Comparison of ENCODE assay signal across 12 mouse cellular contexts in genomic region chr9:67886981-67887720, GRCm38 (mm10). TPM values are rescaled to one million over a fixed set of nuclear protein-coding genes. Genes with fewer than 3 reads are reported as not detected.
A peak's percentile ranks its signal among the peaks of the same experiment; 100 is the strongest.
DNase-seq lines count a peak whose midpoint lies in the region; ATAC-seq and TF ChIP-seq lines count a peak whose summit lies in the region.
"Had no signal": no experiment of that assay in that cellular context is flagged by ENCODE, and none has a peak within 500 bp of the region (broad histone marks: within the 10 kb centered on the region; RNA-seq: fewer than 3 reads in every experiment).

No protein-coding gene starts in this region.

- 88% methylated on average over 4 of the region's 4 CpGs for WGBS in hindbrain, embryonic 16.5 days
- 90% methylated on average over 4 of the region's 4 CpGs for WGBS in forebrain, embryonic 10.5 days

- peak; percentile 43 for DNase-seq in kidney, postnatal 10 days
- DNase-seq in kidney, adult 8-10 months, result no peak
- DNase-seq in MEL (ENCODE audit: low read depth, low spot score), result peak; percentile 33
- DNase-seq in gastrocnemius, postnatal 14 days, result peak; percentile 69
- DNase-seq in lung, postnatal 10 days, result peak; percentile 73
- DNase-seq in thymus, postnatal 14 days, result no peak
- no peak for DNase-seq in forebrain, embryonic 10.5 days (ENCODE audit: extremely low spot score, low spot score)

- TF ChIP-seq RAD21 in MEL (IDR thresholded peaks at IDR 0.05; ENCODE audit: low read depth, low read length), result no peak

- peaks cover 3 to 13% of the 10 kb centered on the region in 2 experiments; a peak in 3 of 4 replicates for H3K36me3 ChIP-seq in MEL (ENCODE audit: control insufficient read depth in 1 of 2, insufficient read depth in 2 of 2, low read length in 2 of 2)
- peaks cover 7% of the 10 kb centered on the region for H3K36me3 ChIP-seq in hindbrain, embryonic 16.5 days (ENCODE audit: control insufficient read depth, insufficient read depth, low read length)
- H3K36me3 ChIP-seq in forebrain, embryonic 10.5 days (replicated peaks), result peaks cover 19% of the 10 kb centered on the region

- H3K4me1 ChIP-seq in MEL (ENCODE audit: control insufficient read depth in 1 of 2, insufficient read depth in 2 of 2, low read length in 2 of 2), result peaks cover 0 to 11% of the 10 kb centered on the region in 2 experiments; a peak in 3 of 4 replicates
- no peaks in the 10 kb centered on the region for H3K4me1 ChIP-seq in hindbrain, embryonic 16.5 days (ENCODE audit: control insufficient read depth, insufficient read depth, low read depth, low read length)
- H3K4me1 ChIP-seq in forebrain, embryonic 10.5 days, result no peaks in the 10 kb centered on the region
- H3K4me1 ChIP-seq: hindbrain, embryonic 12.5 days; limb, embryonic 13.5 days had no signal

- H3K27ac ChIP-seq in MEL (ENCODE audit: control insufficient read depth, low read depth, low read length), result no peak overlapping the region
- H3K27ac ChIP-seq in hindbrain, embryonic 16.5 days (ENCODE audit: low read depth, low read length), result no peak overlapping the region
- no peak overlapping the region for H3K27ac ChIP-seq in forebrain, embryonic 10.5 days
- H3K27ac ChIP-seq: hindbrain, embryonic 12.5 days; limb, embryonic 13.5 days had no signal

- H3K27me3 ChIP-seq in MEL (ENCODE audit: control insufficient read depth in 1 of 2, insufficient read depth in 2 of 2, low read length in 2 of 2), result no peaks in the 10 kb centered on the region
- H3K27me3 ChIP-seq in hindbrain, embryonic 16.5 days (replicated peaks; ENCODE audit: control insufficient read depth, insufficient read depth, low read length), result no peaks in the 10 kb centered on the region
- no peaks in the 10 kb centered on the region for H3K27me3 ChIP-seq in forebrain, embryonic 10.5 days (ENCODE audit: poor library complexity, severe bottlenecking)
- H3K27me3 ChIP-seq: hindbrain, embryonic 12.5 days; limb, embryonic 13.5 days; megakaryocyte, embryonic 14.5 days had no signal

- no peak for TF ChIP-seq CTCF in MEL (IDR thresholded peaks at IDR 0.05 in 2 of 3, conservative IDR thresholded peaks at IDR 0.05 in 1 of 3; ENCODE audit: control insufficient read depth in 1 of 3, insufficient read depth in 1 of 3, low read depth in 2 of 3, low read length in 3 of 3, poor library complexity in 1 of 3, severe bottlenecking in 1 of 3)

- TF ChIP-seq POLR2A in MEL (IDR thresholded peaks at IDR 0.05; ENCODE audit: control insufficient read depth in 1 of 2, insufficient read depth in 1 of 2, low read depth in 1 of 2, low read length in 2 of 2, poor library complexity in 1 of 2), result no peak

- H3K4me3 ChIP-seq in MEL (ENCODE audit: control insufficient read depth in 1 of 2, insufficient read depth in 1 of 2, low read depth in 2 of 2, low read length in 2 of 2), result no peak overlapping the region
- no peak overlapping the region for H3K4me3 ChIP-seq in hindbrain, embryonic 16.5 days (ENCODE audit: low read length)
- no peak overlapping the region for H3K4me3 ChIP-seq in forebrain, embryonic 10.5 days
- H3K4me3 ChIP-seq: hindbrain, embryonic 12.5 days; limb, embryonic 13.5 days; megakaryocyte, embryonic 14.5 days had no signal

- intact Hi-C loops in gastrocnemius, postnatal 14 days (cut with DNase I; ENCODE audit: low total_unique reads), result loop anchor here (10.0 kb wide), 1 partner anchor 62 kb away; no protein-coding TSS in a partner anchor

- H3K79me2 ChIP-seq in MEL (ENCODE audit: control insufficient read depth, insufficient read depth, low read length, poor library complexity), result no peaks in the 10 kb centered on the region

- ATAC-seq in hindbrain, embryonic 16.5 days, result no peak

- no peak overlapping the region for H3K9ac ChIP-seq in MEL (ENCODE audit: control insufficient read depth, low read depth, low read length, poor library complexity, severe bottlenecking)
- no peak overlapping the region for H3K9ac ChIP-seq in hindbrain, embryonic 16.5 days (ENCODE audit: low read depth, low read length)
- H3K9ac ChIP-seq: hindbrain, embryonic 12.5 days; limb, embryonic 13.5 days had no signal

- H3K9me3 ChIP-seq in MEL (replicated peaks; ENCODE audit: insufficient read depth, low read length), result no peaks in the 10 kb centered on the region
- H3K9me3 ChIP-seq in hindbrain, embryonic 16.5 days (ENCODE audit: control insufficient read depth, low read length), result no peaks in the 10 kb centered on the region
- H3K9me3 ChIP-seq in forebrain, embryonic 10.5 days, result no peaks in the 10 kb centered on the region
- H3K9me3 ChIP-seq: hindbrain, embryonic 12.5 days; limb, embryonic 13.5 days; megakaryocyte, embryonic 14.5 days had no signal

- H3K4me2 ChIP-seq in hindbrain, embryonic 16.5 days (ENCODE audit: low read length), result no peak overlapping the region
- H3K4me2 ChIP-seq: hindbrain, embryonic 12.5 days; limb, embryonic 13.5 days had no signal

- no peak for TF ChIP-seq EP300 in MEL (IDR thresholded peaks at IDR 0.05; ENCODE audit: low read depth in 1 of 2, low read length in 2 of 2)

TF ChIP-seq in MEL, 35 proteins besides CTCF, POLR2A, EP300 and RAD21:
- TF ChIP-seq GATA1 (IDR thresholded peaks at IDR 0.05; ENCODE audit: low read depth, low read length) (no peak), GABPA (IDR thresholded peaks at IDR 0.05; ENCODE audit: low read depth, low read length) (no peak), BHLHE40 (IDR thresholded peaks at IDR 0.05; ENCODE audit: borderline replicate concordance, low read depth, low read length) (no peak), POLR2AphosphoS5 (IDR thresholded peaks at IDR 0.05; ENCODE audit: borderline replicate concordance, low read depth, low read length) (no peak), MYB (IDR thresholded peaks at IDR 0.05; ENCODE audit: low read depth, low read length) (no peak), KAT2A (conservative IDR thresholded peaks at IDR 0.05; ENCODE audit: low read depth, low read length) (no peak)

RNA-seq across cellular contexts. Expression of gene Vps13c, which starts 47.0 kb away (rescaled TPM):
- total RNA-seq in MEL (2012; rRNA removed), result 14.6 and 18.3 TPM in 2 replicates
- polyA plus RNA-seq in MEL (2012; ENCODE audit: insufficient read depth in 1 of 2, insufficient read length in 2 of 2, low read depth in 1 of 2, low replicate concordance in 2 of 2, missing spikeins in 1 of 2), result 10 to 100 TPM in 1 of 2 experiments, not detected in 1; 28.3 TPM
- 10 to 100 TPM; 21.0 to 22.8 TPM for total RNA-seq in gastrocnemius, postnatal 14 days (2021)
- polyA plus RNA-seq in hindbrain, embryonic 16.5 days (2015; fragmentation: Nextera tagmentation; extraction: Ambion mirVana), result 8.1 and 9.3 TPM in 2 replicates
- 3.2 and 4.1 TPM in 2 replicates for polyA plus RNA-seq in forebrain, embryonic 10.5 days (2016; fragmentation: Nextera tagmentation; extraction: Ambion mirVana)

RNA-seq across cellular contexts. Expression of gene C2cd4a, which starts 55.0 kb away (rescaled TPM):
- not detected in 2 replicates for total RNA-seq in MEL (2012; rRNA removed)
- not detected for polyA plus RNA-seq in MEL (2012; ENCODE audit: insufficient read depth in 1 of 2, insufficient read length in 2 of 2, low read depth in 1 of 2, low replicate concordance in 2 of 2, missing spikeins in 1 of 2)
- total RNA-seq in gastrocnemius, postnatal 14 days (2021), result under 1 TPM; 0.22 to 0.43 TPM
- polyA plus RNA-seq in hindbrain, embryonic 16.5 days (2015; fragmentation: Nextera tagmentation; extraction: Ambion mirVana), result 0.32 and 0.46 TPM in 2 replicates
- not detected in 2 replicates for polyA plus RNA-seq in forebrain, embryonic 10.5 days (2016; fragmentation: Nextera tagmentation; extraction: Ambion mirVana)
- total RNA-seq: common myeloid progenitor, adult 5-6 weeks had no signal
- polyA plus RNA-seq: hindbrain, embryonic 12.5 days had no signal

Comparison
In these comparisons a context has a peak if more than half of its experiments do, and no peak if none do; other contexts are left out.
1. DNase-seq: peak in kidney, postnatal 10 days (single experiment), MEL (single experiment), gastrocnemius, postnatal 14 days (single experiment) and lung, postnatal 10 days (single experiment); none in kidney, adult 8-10 months (0 of 2), thymus, postnatal 14 days (single experiment) and forebrain, embryonic 10.5 days (single experiment).